Mouse (Mus musculus) lung, adult 2 months (tissue): ENCODE measurements around the gene Ptpn13.
A peak's percentile ranks its signal among the peaks of the same experiment; 100 is the strongest.

Experiments used
- CTCF ChIP-seq: fragments of 200-500 bp; IDR thresholded peaks from 2 replicates; pipeline ENCODE4 v1.5.1; 2011; ENCODE audit warnings: mild to moderate bottlenecking, low read length, control low read depth; ENCODE audit not compliant: insufficient read depth
- POLR2A ChIP-seq: fragments of 200-500 bp; IDR thresholded peaks from 2 replicates; pipeline ENCODE4 v1.6.1; 2011; ENCODE audit warnings: low read depth, mild to moderate bottlenecking, control low read depth, low read length, borderline replicate concordance; ENCODE audit errors: extremely low read depth

- TF ChIP-seq POLR2A = peak; percentile 45; the same call in 1 of the 2 replicates
- no peak for TF ChIP-seq CTCF
Observed at GRCm38 (mm10) chr5:103629111-103629764, 204.2 kb downstream of the Ptpn13 start, which contains the start of gene Slc10a6.
